Mouse (Mus musculus): ENCODE measurements around the gene Gm5617.

DNA sequence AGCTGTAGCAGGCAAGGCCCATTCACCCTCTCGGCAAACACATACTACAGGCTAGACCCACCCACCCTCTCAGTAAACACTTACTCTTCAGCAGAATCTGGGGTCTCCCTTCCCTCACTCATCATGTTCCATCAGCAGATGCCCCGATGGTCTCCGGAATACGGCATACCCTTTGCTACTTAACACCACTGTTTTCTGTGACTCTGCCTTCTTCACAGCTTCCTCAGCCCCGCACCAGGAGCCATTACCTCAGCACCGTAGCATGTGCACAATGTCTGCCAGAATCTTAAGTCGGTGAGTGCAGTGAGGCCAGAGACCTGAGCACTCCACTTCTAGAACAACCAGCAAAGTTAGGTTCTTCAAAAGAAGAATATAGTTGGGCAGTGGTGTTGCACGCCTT, 34.5 kb upstream of the Gm5617 start:
- TF ChIP-seq CTCF (IDR thresholded peaks at IDR 0.05; ENCODE audit: low read depth) (no peak), EP300 (IDR thresholded peaks at IDR 0.05; ENCODE audit: low read depth) (no peak)

All from liver, embryonic 14.5 days (tissue).